Mouse (Mus musculus): Measurements from ENCODE around the gene Sos1.

- TF ChIP-seq CTCF (IDR thresholded peaks at IDR 0.05; ENCODE audit: borderline replicate concordance, insufficient read depth, low read length) (no peak), POLR2A (IDR thresholded peaks at IDR 0.05; ENCODE audit: low read depth, low read length) (no peak)
Observed at GRCm38 (mm10) chr17:80520537-80520936, 40.3 kb upstream of the Sos1 start.
